Mouse (Mus musculus): ENCODE measurements around the gene Clrn1.

Gene Clrn1

DNA sequence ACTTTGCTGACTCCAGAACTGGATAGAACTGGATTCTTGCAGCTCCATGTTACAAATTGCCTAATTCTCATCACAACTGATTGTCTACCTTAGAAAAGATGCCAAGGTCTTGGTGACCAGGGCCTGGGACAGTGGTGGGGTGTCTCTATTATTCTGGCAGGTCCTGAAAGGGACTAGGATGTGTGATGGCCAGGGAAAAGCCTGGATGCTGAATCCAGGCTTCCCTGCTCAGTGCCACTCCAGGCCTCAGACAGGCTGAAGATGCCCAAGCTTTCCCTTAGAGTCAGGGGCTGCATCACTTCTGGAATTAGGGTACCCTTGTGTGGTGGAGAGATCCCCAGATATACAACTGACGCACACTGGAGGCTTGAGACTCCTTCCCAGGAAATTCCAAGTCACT lies 55.2 kb downstream of the Clrn1 start:
- no peak for DNase-seq

DNA sequence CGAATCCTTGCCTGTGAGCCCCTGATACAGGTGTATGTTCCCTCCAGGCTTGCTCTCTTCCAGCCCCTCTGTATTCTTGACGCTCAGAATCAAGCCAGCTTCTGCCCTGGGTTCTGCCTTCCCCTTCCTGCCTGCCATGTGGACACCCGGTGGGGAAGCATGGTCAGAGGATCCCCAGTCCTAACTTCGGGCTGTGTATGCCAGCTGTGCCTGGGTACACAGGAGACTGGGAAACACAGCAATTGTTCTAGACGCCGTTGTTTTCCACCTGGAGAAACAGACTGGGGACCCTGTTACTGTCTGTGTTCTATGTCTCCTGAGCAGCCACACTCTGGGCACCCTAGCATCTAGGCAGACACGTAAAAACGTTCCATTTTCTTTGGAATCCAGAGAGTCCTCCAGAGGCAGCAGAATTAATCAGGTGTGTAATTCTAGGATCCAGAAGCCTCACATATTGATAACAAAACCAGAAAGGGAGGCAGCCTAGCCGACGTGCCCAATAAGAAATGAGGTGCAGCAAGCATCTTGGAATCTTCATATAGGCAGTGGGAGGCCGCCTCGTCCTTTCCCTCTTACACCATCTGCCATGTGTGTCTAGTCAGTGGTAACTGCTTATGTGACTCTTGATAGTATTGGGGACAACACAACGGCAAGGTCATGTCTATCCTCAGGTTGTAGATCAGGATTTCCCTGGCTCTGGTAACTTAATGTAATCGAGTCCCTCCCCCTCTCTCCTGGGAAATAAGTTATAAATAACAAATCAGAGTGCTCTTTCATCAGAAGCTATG lies 56.6 kb downstream of the Clrn1 start:
- DNase-seq = no peak

DNA sequence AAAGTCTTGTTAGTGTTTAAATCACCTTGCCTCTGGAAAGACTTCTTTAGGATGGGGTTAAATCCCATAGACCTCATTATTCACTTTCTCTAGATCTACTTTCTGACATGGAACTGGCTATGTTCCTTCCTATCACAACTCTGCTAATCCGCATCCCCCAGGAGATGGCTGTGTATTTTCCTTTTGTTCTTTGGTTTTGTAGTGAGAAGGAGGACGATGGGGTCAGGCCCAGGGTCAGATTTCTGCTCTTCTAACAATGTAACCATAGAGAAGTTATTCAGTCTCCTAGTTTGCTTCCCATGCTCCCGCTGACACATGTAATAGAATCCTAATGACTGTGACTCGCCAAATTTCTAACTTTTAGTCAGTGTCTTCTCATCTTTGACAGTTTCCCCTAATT lies 58.9 kb downstream of the Clrn1 start:
- DNase-seq = no peak

GRCm38 (mm10) chr3:58822211-58822610 lies 62.9 kb downstream of the Clrn1 start, which contains the start of gene Mindy4b-ps:
Mindy4b-ps (minus strand) TSS chr3:58822311.
- DNase-seq = no peak

GRCm38 (mm10) chr3:58817337-58817736 lies 67.8 kb downstream of the Clrn1 start:
- no peak for DNase-seq

DNA sequence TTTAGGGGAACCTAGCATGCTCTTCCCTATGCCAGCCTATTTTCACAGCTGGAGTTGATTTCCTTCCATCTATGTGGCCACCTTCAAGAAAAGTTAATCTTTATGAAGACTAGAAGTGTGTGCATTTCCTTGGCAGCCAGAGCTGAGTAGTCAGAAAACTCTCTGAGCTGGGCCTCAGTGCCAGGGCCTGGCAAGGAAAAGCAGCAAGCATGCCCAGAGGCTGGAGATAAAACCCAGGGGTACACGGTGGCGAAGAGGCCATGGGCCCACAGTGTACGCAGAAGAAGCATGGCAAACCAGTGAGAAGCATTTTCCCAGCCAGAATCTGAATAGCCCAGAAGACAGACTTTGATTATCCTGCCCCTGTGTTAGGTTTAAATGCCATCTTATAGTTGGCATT lies 70.9 kb downstream of the Clrn1 start:
- no peak for DNase-seq

GRCm38 (mm10) chr3:58810353-58810752 lies 74.8 kb downstream of the Clrn1 start:
- peak; percentile 89 for DNase-seq

DNA sequence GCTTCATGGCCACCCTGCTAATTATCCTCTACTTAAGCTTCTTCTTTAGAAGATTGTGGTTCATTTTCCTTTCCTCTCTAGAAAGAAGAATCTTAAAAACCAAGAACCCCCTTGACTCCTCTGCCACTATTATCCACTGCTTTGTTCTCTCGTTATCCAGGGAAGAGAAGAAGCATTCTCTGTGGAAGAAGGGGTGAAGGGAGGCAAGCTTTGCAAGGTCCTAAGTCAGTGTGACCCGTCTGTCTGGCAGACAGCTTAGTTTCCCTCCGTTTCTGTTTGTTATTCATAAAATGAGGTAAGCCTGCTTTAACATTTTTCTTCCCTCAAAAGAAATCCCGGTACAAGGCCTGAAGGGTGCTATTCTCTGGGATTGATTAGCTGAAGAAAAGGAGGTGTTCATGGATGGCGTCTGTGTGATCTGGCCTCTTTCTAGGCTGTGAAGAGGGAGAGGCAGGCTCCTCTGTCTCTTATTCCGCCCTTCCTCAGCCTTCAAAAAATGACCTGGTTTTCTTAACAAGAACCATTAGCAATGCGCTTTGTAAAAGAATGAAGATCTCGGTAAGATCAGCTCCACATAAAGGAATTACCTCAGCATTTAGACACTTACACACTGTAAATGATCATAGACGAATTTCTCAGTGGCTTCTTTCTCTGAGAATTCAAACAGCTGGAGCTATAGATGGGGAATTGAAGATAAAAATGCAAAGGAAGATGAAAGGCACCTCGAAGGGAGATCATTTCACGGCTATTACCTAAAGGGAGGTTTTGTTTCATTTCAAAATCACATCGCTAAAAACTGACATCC lies 75.8 kb downstream of the Clrn1 start:
- DNase-seq = no peak

DNA sequence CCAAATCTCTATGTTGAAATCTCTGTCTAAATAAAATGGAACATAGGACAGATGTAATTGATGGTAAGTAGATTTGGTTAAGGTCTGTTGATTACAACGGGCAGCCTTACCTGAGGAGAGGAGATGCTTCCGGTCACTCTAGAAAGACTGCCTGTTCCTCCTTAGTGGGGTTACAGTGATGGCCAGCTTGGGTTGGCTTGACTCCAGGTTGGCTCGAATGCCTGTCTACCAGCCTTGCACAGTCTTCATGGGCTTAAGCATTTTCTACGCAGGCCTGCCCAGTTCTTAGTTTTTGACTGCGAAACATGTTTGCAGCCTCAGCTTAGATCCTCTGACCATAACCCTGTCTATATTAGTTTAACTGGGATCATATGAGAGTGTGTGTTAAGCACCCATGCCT lies 76.5 kb downstream of the Clrn1 start:
- peak; percentile 39 for DNase-seq

GRCm38 (mm10) chr3:58804745-58805144 lies 80.4 kb downstream of the Clrn1 start:
- DNase-seq = no peak

- no peak for DNase-seq
Measured at GRCm38 (mm10) chr3:58798676-58799075, 86.5 kb downstream of the Clrn1 start.

DNA sequence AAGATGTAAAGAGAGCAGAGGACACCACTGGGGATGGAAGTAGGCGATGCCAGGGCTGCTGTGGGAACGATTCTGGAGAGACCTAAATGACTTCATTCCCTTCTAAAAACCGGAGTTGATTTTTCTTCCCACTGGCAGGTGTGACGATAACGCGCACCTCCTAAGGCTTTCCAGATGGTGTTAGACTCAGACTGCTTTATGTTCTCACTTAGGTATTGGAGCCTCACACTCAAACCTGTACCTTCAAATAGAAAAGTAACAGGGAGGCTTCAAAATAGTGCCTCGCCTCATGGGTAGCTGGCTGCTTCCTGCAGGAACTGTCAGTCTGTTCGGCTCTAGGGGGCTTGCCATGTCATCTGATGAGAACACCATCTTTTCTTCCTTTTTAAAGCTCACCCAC lies 86.9 kb downstream of the Clrn1 start:
- no peak for DNase-seq

Data from cerebellum, adult 11-12 months (tissue).